Mouse (Mus musculus): ENCODE results near the gene Pid1. TPM values are rescaled to one million over a fixed set of nuclear protein-coding genes. Genes with fewer than 3 reads are reported as not detected.

Pid1 gene
- total and polyA plus RNA-seq, 3 experiments, result not detected

DNA sequence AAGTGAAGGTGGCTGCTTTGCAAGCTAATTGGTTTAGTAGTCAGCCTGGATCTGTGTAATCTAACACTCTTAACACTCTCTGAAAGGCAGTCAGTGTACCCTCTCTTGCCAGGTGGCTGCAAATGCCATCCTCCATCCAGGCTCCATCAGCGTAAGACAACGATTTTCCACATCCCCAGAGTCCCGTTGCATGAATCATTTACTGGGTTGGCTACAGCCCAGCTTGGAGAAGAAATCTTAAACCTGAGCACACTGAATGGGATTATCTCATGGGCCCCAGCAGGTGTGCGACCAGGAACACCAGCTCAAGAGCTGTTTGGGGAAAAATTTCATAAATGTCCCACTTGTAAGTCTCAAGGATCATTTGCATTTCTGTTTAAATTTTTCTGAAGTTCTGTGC is 23.6 kb upstream of the Pid1 start:
- Histone ChIP-seq H3K4me1 (ENCODE audit: control insufficient read depth in 1 of 2, insufficient read depth in 2 of 2) (peaks cover 0 to 3% of the 10 kb centered on the region in 2 experiments; a peak in 1 of 4 replicates), H3K27ac (ENCODE audit: insufficient read depth, low read depth) (no peak overlapping the region), H3K4me2 (ENCODE audit: insufficient read depth, low read depth, poor library complexity, severe bottlenecking) (no peak overlapping the region), H3K9me3 (replicated peaks; ENCODE audit: low read length) (peaks cover 7% of the 10 kb centered on the region), H3K9ac (ENCODE audit: insufficient read depth, low read depth) (no peak overlapping the region), H3K4me3 (replicated peaks in 1 of 3; ENCODE audit: low read depth in 2 of 3, low read length in 2 of 3, poor library complexity in 1 of 3) (no peak overlapping the region), H3K27me3 (replicated peaks) (no peaks in the 10 kb centered on the region), H3K79me2 (replicated peaks; ENCODE audit: control insufficient read depth, extremely low read depth, insufficient read depth, poor library complexity, severe bottlenecking) (no peaks in the 10 kb centered on the region), H3K36me3 (replicated peaks in 1 of 2; ENCODE audit: control insufficient read depth in 1 of 2, insufficient read depth in 1 of 2, low read length in 1 of 2) (no peaks in the 10 kb centered on the region)
- in situ Hi-C loops (cut with MboI; ENCODE audit: low pct_ligation_motif_present, low pct_unique_long_range_greater_than_20kb, low sequenced_read_pairs), result no loop called here
- dilution Hi-C loops (cut with MboI; ENCODE audit: extremely low pct_ligation_motif_present, extremely low pct_unique_long_range_greater_than_20kb, low sequenced_read_pairs), result no loop called here
- TF ChIP-seq JUND (conservative IDR thresholded peaks at IDR 0.05; ENCODE audit: low read depth, low read length) (no peak), HCFC1 (IDR thresholded peaks at IDR 0.05; ENCODE audit: low read depth, low read length) (no peak), IRF4 (IDR thresholded peaks at IDR 0.05; ENCODE audit: low read depth, low read length) (no peak), MAFK (IDR thresholded peaks at IDR 0.05; ENCODE audit: insufficient replicate concordance, low read length) (no peak), SIN3A (IDR thresholded peaks at IDR 0.05; ENCODE audit: low read length) (no peak), MAX (IDR thresholded peaks at IDR 0.05; ENCODE audit: low read length) (no peak), ZNF384 (IDR thresholded peaks at IDR 0.05; ENCODE audit: low read depth, low read length) (no peak), UBTF (IDR thresholded peaks at IDR 0.05; ENCODE audit: low read depth, low read length) (no peak), CTCF (conservative IDR thresholded peaks at IDR 0.05 in 1 of 2, IDR thresholded peaks at IDR 0.05 in 1 of 2; ENCODE audit: low read depth in 2 of 2, low read length in 2 of 2) (no peak), TBP (conservative IDR thresholded peaks at IDR 0.05; ENCODE audit: low read depth, low read length) (no peak), PAX5 (IDR thresholded peaks at IDR 0.05; ENCODE audit: low read length) (no peak), JUN (IDR thresholded peaks at IDR 0.05; ENCODE audit: insufficient read depth, low read depth, low read length) (no peak), CHD1 (IDR thresholded peaks at IDR 0.05; ENCODE audit: low read depth, low read length) (no peak), USF1 (IDR thresholded peaks at IDR 0.05; ENCODE audit: low read depth, low read length) (no peak), ZKSCAN1 (IDR thresholded peaks at IDR 0.05; ENCODE audit: borderline replicate concordance, low read depth, low read length) (no peak), POLR2AphosphoS2 (IDR thresholded peaks at IDR 0.05; ENCODE audit: low read depth, low read length) (no peak), MXI1 (IDR thresholded peaks at IDR 0.05; ENCODE audit: low read depth, low read length) (no peak)
- DNase-seq (ENCODE audit: extremely low read depth), result no peak

DNA sequence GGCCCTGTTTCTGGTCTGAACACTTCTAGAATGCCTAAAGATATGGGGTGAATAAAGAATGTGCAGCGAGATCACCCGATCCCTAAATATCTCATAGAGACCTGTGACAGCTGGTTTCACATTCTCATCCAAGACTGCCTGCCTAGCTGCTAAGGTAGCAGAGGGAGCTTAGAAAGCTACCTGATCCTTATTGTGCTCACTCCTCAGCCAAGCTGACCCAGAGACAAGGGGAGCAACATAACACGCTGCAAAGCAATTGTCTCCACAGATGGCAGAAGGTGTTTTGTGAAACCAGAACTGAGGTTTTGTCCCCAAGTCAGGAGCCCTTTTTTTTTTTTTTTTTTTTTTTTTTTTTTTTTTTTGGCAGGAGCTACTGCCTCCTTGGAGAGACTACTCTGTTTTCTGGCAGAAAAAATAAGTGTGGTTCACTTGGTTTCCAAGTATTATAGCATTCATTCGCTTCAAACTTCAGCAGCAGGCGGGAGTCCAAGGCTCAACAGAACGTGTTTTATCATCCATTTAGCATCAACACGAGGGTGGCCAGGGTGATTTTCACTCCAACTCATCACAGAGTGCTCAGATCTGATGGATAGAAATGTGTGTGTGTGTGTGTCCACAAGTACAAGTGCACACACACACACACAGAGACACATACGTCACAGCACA is 22.6 kb upstream of the Pid1 start:
- H3K9ac ChIP-seq (ENCODE audit: insufficient read depth, low read depth), result no peak overlapping the region
- H3K36me3 ChIP-seq (replicated peaks in 1 of 2; ENCODE audit: control insufficient read depth in 1 of 2, insufficient read depth in 1 of 2, low read length in 1 of 2), result no peaks in the 10 kb centered on the region
- TF ChIP-seq KAT2A (IDR thresholded peaks at IDR 0.05; ENCODE audit: insufficient replicate concordance, low read length) (no peak), CHD2 (IDR thresholded peaks at IDR 0.05; ENCODE audit: low read length) (no peak), MAX (IDR thresholded peaks at IDR 0.05; ENCODE audit: low read length) (no peak), RAD21 (IDR thresholded peaks at IDR 0.05; ENCODE audit: low read depth, low read length) (no peak), PAX5 (IDR thresholded peaks at IDR 0.05; ENCODE audit: low read length) (no peak), TCF12 (IDR thresholded peaks at IDR 0.05; ENCODE audit: low read depth, low read length) (no peak), IRF4 (IDR thresholded peaks at IDR 0.05; ENCODE audit: low read depth, low read length) (no peak), ZC3H11A (IDR thresholded peaks at IDR 0.05; ENCODE audit: low read depth, low read length) (no peak), RCOR1 (conservative IDR thresholded peaks at IDR 0.05; ENCODE audit: low read depth, low read length) (no peak), ELF1 (IDR thresholded peaks at IDR 0.05; ENCODE audit: low read depth, low read length) (no peak)
- H3K79me2 ChIP-seq (replicated peaks; ENCODE audit: control insufficient read depth, extremely low read depth, insufficient read depth, poor library complexity, severe bottlenecking), result no peaks in the 10 kb centered on the region
- no peak for DNase-seq (ENCODE audit: extremely low read depth)
- H3K9me3 ChIP-seq (replicated peaks; ENCODE audit: low read length), result peaks cover 7% of the 10 kb centered on the region
- H3K4me2 ChIP-seq (ENCODE audit: insufficient read depth, low read depth, poor library complexity, severe bottlenecking), result no peak overlapping the region
- H3K4me3 ChIP-seq (replicated peaks in 1 of 3; ENCODE audit: low read depth in 2 of 3, low read length in 2 of 3, poor library complexity in 1 of 3), result no peak overlapping the region
- dilution Hi-C loops (cut with MboI; ENCODE audit: extremely low pct_ligation_motif_present, extremely low pct_unique_long_range_greater_than_20kb, low sequenced_read_pairs), result no loop called here
- H3K27ac ChIP-seq (ENCODE audit: insufficient read depth, low read depth), result no peak overlapping the region
- peaks cover 0 to 3% of the 10 kb centered on the region in 2 experiments; a peak in 1 of 4 replicates for H3K4me1 ChIP-seq (ENCODE audit: control insufficient read depth in 1 of 2, insufficient read depth in 2 of 2)
- H3K27me3 ChIP-seq (replicated peaks), result no peaks in the 10 kb centered on the region
- in situ Hi-C loops (cut with MboI; ENCODE audit: low pct_ligation_motif_present, low pct_unique_long_range_greater_than_20kb, low sequenced_read_pairs), result no loop called here

Measured in CH12.LX (cell line).